Mouse (Mus musculus): ENCODE results near the gene Lamb2. TPM values are rescaled to one million over a fixed set of nuclear protein-coding genes. Genes with fewer than 3 reads are reported as not detected.

Lamb2 gene
- total and polyA plus RNA-seq, 3 experiments = 0.58 to 0.84 TPM; not detected in 1

- TF ChIP-seq NRF1 (IDR thresholded peaks at IDR 0.05; ENCODE audit: insufficient read depth, low read depth, low read length, poor library complexity, severe bottlenecking) (0 out of 2 replicates have a peak, but pooled peaks have one; percentile 11), SMC3 (IDR thresholded peaks at IDR 0.05; ENCODE audit: low read depth, low read length) (no peak), MYC (IDR thresholded peaks at IDR 0.05; ENCODE audit: low read depth, low read length) (0 out of 2 replicates have a peak, but pooled peaks have one; percentile 39), JUND (IDR thresholded peaks at IDR 0.05; ENCODE audit: low read depth, low read length) (no peak), UBTF (IDR thresholded peaks at IDR 0.05; ENCODE audit: borderline replicate concordance, insufficient read depth, low read depth, low read length) (no peak), BHLHE40 (IDR thresholded peaks at IDR 0.05; ENCODE audit: borderline replicate concordance, low read depth, low read length) (no peak), ZNF384 (IDR thresholded peaks at IDR 0.05; ENCODE audit: low read depth, low read length) (peak; percentile 61), MAX (IDR thresholded peaks at IDR 0.05; ENCODE audit: low read length) (no peak), ETS1 (IDR thresholded peaks at IDR 0.05; ENCODE audit: low read depth, low read length) (no peak; the same call in 1 of the 2 replicates), MXI1 (IDR thresholded peaks at IDR 0.05; ENCODE audit: low read depth, low read length) (peak; percentile 87; the same call in 1 of the 2 replicates), SIN3A (IDR thresholded peaks at IDR 0.05; ENCODE audit: low read length) (peak; percentile 98), GATA1 (IDR thresholded peaks at IDR 0.05; ENCODE audit: low read depth, low read length) (peak; percentile 47; the same call in 1 of the 2 replicates), CHD1 (IDR thresholded peaks at IDR 0.05; ENCODE audit: low read depth, low read length) (no peak), POLR2A (IDR thresholded peaks at IDR 0.05; ENCODE audit: control insufficient read depth in 1 of 2, insufficient read depth in 1 of 2, low read depth in 1 of 2, low read length in 2 of 2, poor library complexity in 1 of 2) (peak; percentile 66 to 87), CTCF (IDR thresholded peaks at IDR 0.05 in 2 of 3, conservative IDR thresholded peaks at IDR 0.05 in 1 of 3; ENCODE audit: control insufficient read depth in 1 of 3, insufficient read depth in 1 of 3, low read depth in 2 of 3, low read length in 3 of 3, poor library complexity in 1 of 3, severe bottlenecking in 1 of 3) (no peak), ZMIZ1 (IDR thresholded peaks at IDR 0.05; ENCODE audit: low read depth, low read length) (0 out of 2 replicates have a peak, but pooled peaks have one; percentile 46), ZKSCAN1 (IDR thresholded peaks at IDR 0.05; ENCODE audit: low read depth, low read length) (no peak), TCF12 (IDR thresholded peaks at IDR 0.05; ENCODE audit: low read depth, low read length) (peak; percentile 40; the same call in 1 of the 2 replicates), MAZ (IDR thresholded peaks at IDR 0.05; ENCODE audit: low read depth, low read length) (no peak), MEF2A (IDR thresholded peaks at IDR 0.05; ENCODE audit: extremely low read depth, insufficient replicate concordance, low read depth, low read length, poor library complexity, severe bottlenecking) (no peak), CHD2 (IDR thresholded peaks at IDR 0.05; ENCODE audit: low read length) (0 out of 2 replicates have a peak, but pooled peaks have one; percentile 23), MAFK (IDR thresholded peaks at IDR 0.05; ENCODE audit: borderline replicate concordance, low read depth, low read length) (no peak), NELFE (IDR thresholded peaks at IDR 0.05; ENCODE audit: low read depth, low read length) (peak; percentile 43; the same call in 1 of the 2 replicates), TBP (IDR thresholded peaks at IDR 0.05; ENCODE audit: low read depth, low read length) (peak; percentile 93), HCFC1 (IDR thresholded peaks at IDR 0.05; ENCODE audit: low read depth, low read length) (peak; percentile 83), KAT2A (conservative IDR thresholded peaks at IDR 0.05; ENCODE audit: low read depth, low read length) (peak; percentile 51; the same call in 1 of the 2 replicates), E2F4 (IDR thresholded peaks at IDR 0.05; ENCODE audit: borderline replicate concordance, low read depth, low read length) (no peak), ELF1 (IDR thresholded peaks at IDR 0.05; ENCODE audit: low read depth, low read length) (peak; percentile 78), RAD21 (IDR thresholded peaks at IDR 0.05; ENCODE audit: low read depth, low read length) (no peak)
- Histone ChIP-seq H3K4me3 (ENCODE audit: control insufficient read depth in 1 of 2, insufficient read depth in 1 of 2, low read depth in 2 of 2, low read length in 2 of 2) (peak within 1 kb of the TSS; percentile 80 to 86), H3K4me1 (ENCODE audit: control insufficient read depth in 1 of 2, insufficient read depth in 2 of 2, low read length in 2 of 2) (peaks cover 3 to 11% of the 10 kb centered on the region in 2 experiments), H3K27me3 (ENCODE audit: control insufficient read depth in 1 of 2, insufficient read depth in 2 of 2, low read length in 2 of 2) (no peaks in the 10 kb centered on the region), H3K36me3 (ENCODE audit: control insufficient read depth in 1 of 2, insufficient read depth in 2 of 2, low read length in 2 of 2) (peaks cover 5 to 10% of the 10 kb centered on the region in 2 experiments), H3K27ac (ENCODE audit: control insufficient read depth, low read depth, low read length) (peak within 1 kb of the TSS; percentile 82), H3K9me3 (replicated peaks; ENCODE audit: insufficient read depth, low read length) (no peaks in the 10 kb centered on the region), H3K79me2 (ENCODE audit: control insufficient read depth, insufficient read depth, low read length, poor library complexity) (peaks cover 15% of the 10 kb centered on the region), H3K9ac (ENCODE audit: control insufficient read depth, low read depth, low read length, poor library complexity, severe bottlenecking) (peak within 1 kb of the TSS; percentile 81)
- DNase-seq (ENCODE audit: low read depth, low spot score) = peak; percentile 98
Measured at GRCm38 (mm10) chr9:108507619-108508434, 28.3 kb downstream of the Lamb2 start, which contains the start of gene Qars. Gene Qars, plus strand, starts transcription at chr9:108507706.

Measured in MEL (cell line).